Mouse (Mus musculus) gastrocnemius, adult 2 months (tissue): ENCODE measurements around the gene Tns3. TPM values are rescaled to one million over a fixed set of nuclear protein-coding genes. Genes with fewer than 3 reads are reported as not detected.

ENCODE experiments used
- DNase-seq: peaks from one replicate; pipeline ENCODE4 v3.0.0; 2022
- H3K27ac ChIP-seq: fragments of 200-600 bp; 2 replicates; pipeline ENCODE4 v1.8.1; 2022; ENCODE audit warnings: mild to moderate bottlenecking
- H3K4me3 ChIP-seq: fragments of 200-600 bp; 2 replicates; pipeline ENCODE4 v1.8.1; 2022; ENCODE audit warnings: mild to moderate bottlenecking, moderate library complexity
- CTCF ChIP-seq: fragments of 200-600 bp; IDR thresholded peaks from 2 replicates; pipeline ENCODE4 v1.8.1; 2022; ENCODE audit warnings: antibody characterized with exemption, mild to moderate bottlenecking, moderate library complexity
- intact Hi-C: fragments of 180-260 bp; cut with DNase I; formaldehyde crosslinking; loops from one replicate; pipeline ENCODE4 v1.15.1; 2025
- total RNA-seq, 2 experiments: library from RNA; stranded (reverse); gene quantifications; 2 replicates each; pipeline ENCODE4 v1.2.3; 2021

Tns3 gene
- total RNA-seq, 2 experiments from 2014 or later = 4.9 to 9.8 TPM

- no peak for DNase-seq
- H3K27ac ChIP-seq = no peak overlapping the region
- H3K4me3 ChIP-seq = no peak overlapping the region
- no peak for TF ChIP-seq CTCF
- intact Hi-C loops = no loop called here
Observed at GRCm38 (mm10) chr11:8675701-8676474, 11.6 kb upstream of the Tns3 start.

GRCm38 (mm10) chr11:8674549-8675149 lies 10.3 kb upstream of the Tns3 start:
- no peak overlapping the region for H3K4me3 ChIP-seq
- intact Hi-C loops = no loop called here

GRCm38 (mm10) chr11:8671698-8672097 lies 7.4 kb upstream of the Tns3 start:
- no peak overlapping the region for H3K27ac ChIP-seq
- TF ChIP-seq CTCF = no peak
- H3K4me3 ChIP-seq = no peak overlapping the region
- DNase-seq = no peak
- intact Hi-C loops = no loop called here

More at GRCm38 (mm10) chr11:8674549-8675149, 10.3 kb upstream of the Tns3 start:
- no peak for TF ChIP-seq CTCF
- DNase-seq = no peak
- no peak overlapping the region for H3K27ac ChIP-seq

- DNase-seq = no peak
- H3K27ac ChIP-seq = no peak overlapping the region
- intact Hi-C loops = loop anchor here (5.0 kb wide), 1 partner anchor 112 kb away; no protein-coding TSS in a partner anchor
- no peak overlapping the region for H3K4me3 ChIP-seq
- TF ChIP-seq CTCF = no peak
Observed at GRCm38 (mm10) chr11:8669138-8669537, 4.8 kb upstream of the Tns3 start.

GRCm38 (mm10) chr11:8664797-8665196 lies 462 bp upstream of the Tns3 start:
- no peak for TF ChIP-seq CTCF
- intact Hi-C loops = loop anchor here (5.0 kb wide), 2 partner anchors 107 to 127 kb away; no protein-coding TSS in a partner anchor
- Histone ChIP-seq H3K27ac (peak overlapping the region; percentile 85; the same call in 1 of the 2 replicates), H3K4me3 (peak overlapping the region; percentile 95)
- DNase-seq = no peak

GRCm38 (mm10) chr11:8663444-8664392 lies 617 bp downstream of the Tns3 start:
- no peak for TF ChIP-seq CTCF
- peak overlapping the region; percentile 85 for H3K27ac ChIP-seq
- peak overlapping the region; percentile 95 for H3K4me3 ChIP-seq
- peak; percentile 64 for DNase-seq
- intact Hi-C loops = loop anchor here (5.0 kb wide), 1 partner anchor 126 kb away; no protein-coding TSS in a partner anchor

- TF ChIP-seq CTCF = no peak
- intact Hi-C loops = loop anchor here (5.0 kb wide), 1 partner anchor 126 kb away; no protein-coding TSS in a partner anchor
- peak overlapping the region; percentile 85 for H3K27ac ChIP-seq
- peak overlapping the region; percentile 95 for H3K4me3 ChIP-seq
- no peak for DNase-seq
Observed at GRCm38 (mm10) chr11:8662706-8663429, 1.5 kb downstream of the Tns3 start.

GRCm38 (mm10) chr11:8660951-8661350 lies 3.4 kb downstream of the Tns3 start:
- intact Hi-C loops = loop anchor here (5.0 kb wide), 1 partner anchor 124 kb away; no protein-coding TSS in a partner anchor
- DNase-seq = no peak
- H3K4me3 ChIP-seq = no peak overlapping the region

GRCm38 (mm10) chr11:8659851-8660250 lies 4.5 kb downstream of the Tns3 start:
- TF ChIP-seq CTCF = no peak
- no peak overlapping the region for H3K4me3 ChIP-seq
- peak overlapping the region; percentile 51 for H3K27ac ChIP-seq
- intact Hi-C loops = loop anchor here (5.0 kb wide), 1 partner anchor 123 kb away; no protein-coding TSS in a partner anchor
- DNase-seq = no peak

More at GRCm38 (mm10) chr11:8660951-8661350, 3.4 kb downstream of the Tns3 start:
- H3K27ac ChIP-seq = no peak overlapping the region
- no peak for TF ChIP-seq CTCF

GRCm38 (mm10) chr11:8659061-8659460 lies 5.3 kb downstream of the Tns3 start:
- TF ChIP-seq CTCF = no peak
- peak; percentile 73 for DNase-seq
- intact Hi-C loops = no loop called here
- Histone ChIP-seq H3K27ac (peak overlapping the region; percentile 49), H3K4me3 (no peak overlapping the region)

GRCm38 (mm10) chr11:8657493-8657892 lies 6.8 kb downstream of the Tns3 start:
- TF ChIP-seq CTCF = no peak
- no peak overlapping the region for H3K4me3 ChIP-seq
- intact Hi-C loops = no loop called here
- DNase-seq = no peak
- H3K27ac ChIP-seq = no peak overlapping the region
